Mouse (Mus musculus) c-Kit-positive CD71-positive TER-119-negative erythroid progenitor cells, embryonic 14.5 days (primary cell): ENCODE data around the gene Mpv17.

Experiments used
- DNase-seq: peaks from one replicate; pipeline ENCODE4 v3.0.0-alpha.2; 2013; ENCODE audit warnings: low read depth

Gene Mpv17

GRCm38 (mm10) chr5:31183678-31184077 lies 29.6 kb upstream of the Mpv17 start:
- peak; percentile 63 for DNase-seq

- DNase-seq: no peak
Observed at GRCm38 (mm10) chr5:31181183-31181770, 27.2 kb upstream of the Mpv17 start.

GRCm38 (mm10) chr5:31179766-31180630 lies 25.9 kb upstream of the Mpv17 start, which contains the start of the genes Gm29609 and Gtf3c2:
Gene Gm29609 (minus strand): TSS chr5:31179911.
Gene Gtf3c2 (minus strand): TSS chr5:31180144.
- DNase-seq: peak; percentile 92

- DNase-seq: peak; percentile 61
Observed at GRCm38 (mm10) chr5:31179301-31179765, 25.3 kb upstream of the Mpv17 start.

GRCm38 (mm10) chr5:31168630-31169029 lies 14.6 kb upstream of the Mpv17 start:
- DNase-seq: no peak

- DNase-seq: no peak
Observed at GRCm38 (mm10) chr5:31164878-31165277, 10.8 kb upstream of the Mpv17 start.

- no peak for DNase-seq
Observed at GRCm38 (mm10) chr5:31162462-31162861, 8.4 kb upstream of the Mpv17 start.

- no peak for DNase-seq
Observed at GRCm38 (mm10) chr5:31153516-31154151, 417 bp downstream of the Mpv17 start.

- no peak for DNase-seq
Observed at GRCm38 (mm10) chr5:31151746-31152145, 2.3 kb downstream of the Mpv17 start.

GRCm38 (mm10) chr5:31149781-31150180 lies 4.3 kb downstream of the Mpv17 start:
- no peak for DNase-seq

- no peak for DNase-seq
Observed at GRCm38 (mm10) chr5:31138968-31139425, 15.1 kb downstream of the Mpv17 start.

- DNase-seq: no peak
Observed at GRCm38 (mm10) chr5:31138241-31138967, 15.6 kb downstream of the Mpv17 start, which contains the start of gene Ucn. Gene Ucn (minus strand): TSS chr5:31138829.

- no peak for DNase-seq
Observed at GRCm38 (mm10) chr5:31137658-31138057, 16.4 kb downstream of the Mpv17 start.

- no peak for DNase-seq
Observed at GRCm38 (mm10) chr5:31136730-31137424, 17.2 kb downstream of the Mpv17 start.

- no peak for DNase-seq
Observed at GRCm38 (mm10) chr5:31126050-31126449, 28.0 kb downstream of the Mpv17 start.

- no peak for DNase-seq
Observed at GRCm38 (mm10) chr5:31123481-31123880, 30.6 kb downstream of the Mpv17 start.

- DNase-seq: no peak
Observed at GRCm38 (mm10) chr5:31121111-31121510, 32.9 kb downstream of the Mpv17 start.

GRCm38 (mm10) chr5:31116912-31117311 lies 37.1 kb downstream of the Mpv17 start:
- DNase-seq: no peak

- DNase-seq: no peak
Observed at GRCm38 (mm10) chr5:31116354-31116753, 37.7 kb downstream of the Mpv17 start, which contains the start of gene Trim54. Gene Trim54 (plus strand): TSS chr5:31116712.

- no peak for DNase-seq
Observed at GRCm38 (mm10) chr5:31110781-31111180, 43.3 kb downstream of the Mpv17 start.

- no peak for DNase-seq
Observed at GRCm38 (mm10) chr5:31108000-31108490, 46.0 kb downstream of the Mpv17 start, which contains the start of gene Slc30a3. Gene Slc30a3 (minus strand): TSS chr5:31108237.
